Mouse (Mus musculus) MN1 (cell line): ENCODE results near the gene Cbarp.

Source experiments
- DNase-seq: peaks from one replicate; pipeline ENCODE4 v3.0.0-alpha.2; 2016; ENCODE audit warnings: low spot score

Cbarp gene

DNA sequence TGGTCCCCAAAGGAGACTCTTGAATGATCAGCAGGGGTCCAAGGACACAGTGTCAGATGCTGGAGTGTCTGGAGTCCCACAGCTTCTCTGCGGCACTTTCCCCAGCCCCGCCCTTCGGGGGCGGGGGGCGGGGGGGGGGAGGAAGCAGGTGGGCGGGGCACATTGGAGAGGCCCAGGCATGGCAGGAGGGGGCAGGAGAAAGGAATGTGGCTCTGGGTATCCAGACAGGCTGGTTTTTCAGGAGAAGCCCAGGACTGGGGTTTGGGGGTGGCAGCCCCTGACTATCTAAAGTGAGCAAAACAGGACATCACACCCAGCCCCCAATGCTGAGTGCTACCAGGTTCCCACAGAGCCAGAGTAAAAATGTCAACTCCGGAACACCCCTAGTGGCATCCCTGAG is 43.4 kb downstream of the Cbarp start:
- DNase-seq, result no peak

GRCm38 (mm10) chr10:80095547-80095946 is 45.1 kb downstream of the Cbarp start:
- peak; percentile 76 for DNase-seq

GRCm38 (mm10) chr10:80094684-80095083 is 46.0 kb downstream of the Cbarp start:
- no peak for DNase-seq

DNA sequence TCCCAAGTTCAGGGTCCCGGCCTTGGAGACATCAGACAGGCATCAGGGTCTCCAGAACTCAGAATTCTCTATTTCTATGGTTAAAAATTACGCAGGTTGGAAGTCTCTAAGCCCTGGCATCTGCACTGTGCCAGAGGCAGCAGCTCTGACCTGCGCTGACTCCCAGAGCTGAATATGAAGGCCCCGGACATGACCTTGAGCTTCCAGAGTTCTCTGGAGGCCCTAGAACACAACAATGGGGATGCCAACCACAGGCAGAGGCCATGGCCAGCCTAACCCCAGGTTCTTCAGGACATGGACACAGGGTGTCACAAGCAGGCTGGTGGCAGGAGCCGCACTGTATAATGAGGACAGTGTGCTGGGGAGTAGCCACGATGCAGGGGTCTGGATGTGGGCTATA is 46.5 kb downstream of the Cbarp start:
- no peak for DNase-seq

GRCm38 (mm10) chr10:80092690-80093089 is 47.9 kb downstream of the Cbarp start:
- no peak for DNase-seq

DNA sequence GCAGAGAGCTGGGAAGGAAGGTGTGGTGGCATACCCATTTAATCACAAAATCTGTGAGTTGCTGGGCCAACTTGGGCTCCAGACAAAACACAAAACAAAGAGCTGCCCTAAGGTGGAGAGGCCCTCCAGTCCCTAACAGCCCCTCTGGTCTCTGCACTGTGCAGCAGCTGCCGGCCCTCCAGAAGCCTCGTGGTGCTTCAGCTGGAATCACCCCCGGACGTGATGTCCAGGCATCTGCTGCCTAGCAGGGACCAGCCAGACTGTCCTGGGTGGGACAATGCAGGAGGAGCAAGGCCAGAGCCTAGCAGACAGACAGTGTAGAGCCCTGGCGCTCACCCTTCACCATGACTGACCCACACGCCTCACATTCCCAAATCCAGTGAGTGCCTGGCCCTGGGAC is 49.1 kb downstream of the Cbarp start:
- no peak for DNase-seq

GRCm38 (mm10) chr10:80089146-80089545 is 51.5 kb downstream of the Cbarp start:
- DNase-seq, result no peak

DNA sequence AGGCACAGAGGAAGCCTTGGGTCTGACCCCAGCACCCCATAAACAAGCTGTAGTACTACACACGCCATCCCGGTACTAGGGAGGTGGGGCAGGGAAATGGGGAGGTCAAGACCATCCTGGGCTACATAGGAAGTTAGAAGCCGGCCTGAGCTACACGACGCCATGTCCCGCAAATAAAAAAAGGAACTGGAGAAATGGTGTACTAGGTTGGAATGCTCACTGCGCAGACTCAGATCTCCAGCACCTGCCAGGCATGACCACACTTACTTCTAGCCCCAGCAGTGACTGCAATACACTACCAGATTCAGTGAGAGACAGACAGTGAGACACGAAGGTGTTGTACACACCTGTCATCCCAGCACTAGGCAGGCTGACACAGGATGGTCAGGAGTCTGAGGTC is 53.2 kb downstream of the Cbarp start:
- DNase-seq, result no peak

GRCm38 (mm10) chr10:80086847-80087246 is 53.8 kb downstream of the Cbarp start:
- peak; percentile 90 for DNase-seq

GRCm38 (mm10) chr10:80084817-80085487 is 55.7 kb downstream of the Cbarp start:
- peak; percentile 94 for DNase-seq

DNA sequence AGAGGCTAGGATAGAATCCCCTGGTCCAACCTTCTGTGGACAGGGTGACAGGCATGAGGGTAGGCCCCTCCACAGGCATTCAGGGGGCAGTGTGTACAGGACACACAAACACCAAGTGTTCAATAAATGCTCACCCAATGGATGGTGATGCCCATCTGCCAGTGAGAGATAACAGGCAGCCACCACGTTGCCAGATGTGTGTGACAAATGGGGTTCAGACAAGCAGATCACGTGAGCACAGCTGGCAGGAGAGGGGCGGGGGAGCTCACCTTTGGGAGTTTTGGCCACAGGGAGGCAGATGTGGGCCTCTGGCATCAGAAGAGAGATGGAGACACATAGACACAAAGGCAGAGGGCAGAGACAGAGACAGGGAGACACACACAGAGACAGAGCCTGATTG is 59.6 kb downstream of the Cbarp start:
- DNase-seq, result no peak
